Mouse (Mus musculus) forebrain, embryonic 11.5 days (tissue): ENCODE results near the gene Uox. TPM values are rescaled to one million over a fixed set of nuclear protein-coding genes. Genes with fewer than 3 reads are reported as not detected.

Experiments
- ATAC-seq: fragments of 200-750 bp; cut with Nextera tagmentation; replicated peaks from 2 replicates; pipeline ENCODE4 v1.8.0; 2017; ENCODE audit warnings: moderate TSS enrichment; ENCODE audit not compliant: low FRiP score
- DNase-seq: peaks from one replicate; pipeline ENCODE4 v3.0.0-alpha.2; 2017; ENCODE audit warnings: low spot score
- H3K27ac ChIP-seq: fragments of 300-500 bp; sonication (generic); 2 replicates; pipeline ENCODE4 v1.5.1; 2014; ENCODE audit warnings: low read depth, low read length
- H3K27me3 ChIP-seq: fragments of 300-500 bp; sonication (generic); 2 replicates; pipeline ENCODE4 v1.6.1; 2014; ENCODE audit warnings: mild to moderate bottlenecking, low read length, mixed read lengths; ENCODE audit not compliant: control insufficient read depth, insufficient read depth
- H3K36me3 ChIP-seq: fragments of 300-500 bp; sonication (generic); 2 replicates; pipeline ENCODE4 v1.6.1; 2014; ENCODE audit warnings: mild to moderate bottlenecking, low read length, moderate library complexity, mixed read lengths; ENCODE audit not compliant: control insufficient read depth, insufficient read depth
- H3K4me1 ChIP-seq: fragments of 300-500 bp; sonication (generic); replicated peaks from 2 replicates; pipeline ENCODE4 v1.6.1; 2014; ENCODE audit warnings: low read length, mixed read lengths; ENCODE audit not compliant: control insufficient read depth, insufficient read depth
- H3K4me2 ChIP-seq: fragments of 300-500 bp; sonication (generic); 2 replicates; pipeline ENCODE4 v1.6.1; 2014; ENCODE audit warnings: low read depth, mild to moderate bottlenecking, low read length, moderate library complexity, mixed read lengths; ENCODE audit not compliant: severe bottlenecking
- H3K4me3 ChIP-seq: fragments of 300-500 bp; sonication (generic); 2 replicates; pipeline ENCODE4 v1.5.1; 2014; ENCODE audit warnings: low read depth, low read length
- H3K9ac ChIP-seq: fragments of 300-500 bp; sonication (generic); 2 replicates; pipeline ENCODE4 v1.6.1; 2014; ENCODE audit warnings: low read length
- H3K9me3 ChIP-seq: fragments of 300-500 bp; sonication (generic); 2 replicates; pipeline ENCODE4 v1.6.1; 2016; ENCODE audit warnings: low read length, mixed read lengths; ENCODE audit not compliant: control insufficient read depth
- WGBS: fragments of 180-500 bp; shearing (Covaris S2); extraction: QIAGEN DNeasy Blood & Tissue Kit; methylation state at CpG from one replicate; pipeline ENCODE4 v1.1.7; 2014; 5-methylcytosine and 5-hydroxymethylcytosine counted together
- polyA plus RNA-seq: library from polyadenylated mRNA; unstranded; fragments of >200 nt; fragmentation: Nextera tagmentation; extraction: Ambion mirVana; gene quantifications from 2 replicates; pipeline ENCODE4 v1.2.1, GENCODE M21; 2014

The Uox gene
- not detected in 2 replicates for polyA plus RNA-seq

GRCm38 (mm10) chr3:146570148-146570782, at the start of gene Uox:
TSS of gene Uox (plus strand) at chr3:146570426.
- Histone ChIP-seq H3K4me1 (no peaks in the 10 kb centered on the region), H3K27me3 (no peaks in the 10 kb centered on the region), H3K9ac (no peak within 1 kb of the TSS), H3K9me3 (no peaks in the 10 kb centered on the region), H3K36me3 (no peaks in the 10 kb centered on the region), H3K27ac (no peak within 1 kb of the TSS), H3K4me2 (no peak within 1 kb of the TSS), H3K4me3 (no peak within 1 kb of the TSS)
- ATAC-seq = no peak
- 87% methylated on average over 10 of the region's 10 CpGs for WGBS
- peak; percentile 33 for DNase-seq

DNA sequence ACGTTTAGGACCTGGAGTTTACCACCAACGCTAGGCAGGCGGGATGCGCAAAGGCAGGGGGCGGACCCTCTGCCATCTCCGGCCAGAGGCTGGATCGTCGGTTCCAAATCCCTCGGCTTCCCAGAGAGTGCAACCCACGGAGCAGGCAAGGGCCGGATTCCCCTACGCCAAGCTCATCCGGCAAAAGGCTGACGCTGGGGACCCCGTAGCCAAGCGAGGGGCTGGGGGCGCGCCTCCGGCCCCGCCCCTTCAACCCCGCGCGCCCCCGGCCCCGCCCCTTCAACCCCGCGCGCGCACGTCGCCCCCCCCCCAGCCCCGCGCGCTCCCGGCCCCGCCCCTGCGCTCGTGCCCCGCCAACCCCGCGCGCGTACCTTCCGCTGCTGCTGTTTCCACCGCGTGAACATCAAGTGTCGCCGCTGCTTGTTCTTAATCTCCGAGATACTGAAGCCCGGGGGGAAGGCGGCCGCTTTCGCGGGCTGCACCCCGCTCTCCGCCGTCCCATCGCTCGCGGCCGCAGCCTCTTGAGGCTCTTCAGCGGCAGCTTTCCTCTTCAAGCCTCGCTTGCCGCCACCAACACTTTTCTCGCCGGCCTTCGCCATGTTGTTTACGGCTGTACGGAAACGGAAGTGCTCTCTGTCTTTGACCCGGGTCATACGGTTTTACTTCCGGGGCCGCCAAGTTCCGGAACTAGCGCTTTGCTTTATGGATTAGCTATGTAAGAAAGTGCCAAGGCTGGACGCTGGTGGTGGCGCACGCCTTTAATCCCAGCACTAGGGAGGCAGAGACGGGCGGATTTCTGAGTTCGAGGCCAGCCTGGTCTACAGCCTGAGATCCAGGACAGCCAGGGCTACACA, 49.2 kb upstream of the Uox start, which contains the start of gene Rpf1:
Rpf1 (minus strand) TSS at position 632 of the 854 bp plus-strand sequence.
- ATAC-seq (peak; percentile 95), DNase-seq (peak; percentile 91)
- Histone ChIP-seq H3K4me3 (peak within 1 kb of the TSS; percentile 76), H3K4me1 (no peaks in the 10 kb centered on the region), H3K27me3 (no peaks in the 10 kb centered on the region), H3K27ac (peak within 1 kb of the TSS; percentile 94), H3K9me3 (no peaks in the 10 kb centered on the region), H3K4me2 (peak within 1 kb of the TSS; percentile 47), H3K36me3 (no peaks in the 10 kb centered on the region; the same call in 1 of the 2 replicates), H3K9ac (peak within 1 kb of the TSS; percentile 89)
- WGBS = under 1% methylated on average over 69 of the region's 82 CpGs

- H3K9ac ChIP-seq = peak overlapping the region; percentile 89
- peak; percentile 24; the same call in 1 of the 2 replicates for ATAC-seq
These were observed 48.6 kb upstream of the Uox start for GRCm38 (mm10) chr3:146521652-146522020.

GRCm38 (mm10) chr3:146528335-146528734, 41.9 kb upstream of the Uox start:
- Histone ChIP-seq H3K9me3 (no peaks in the 10 kb centered on the region), H3K4me1 (no peaks in the 10 kb centered on the region), H3K36me3 (no peaks in the 10 kb centered on the region), H3K4me3 (no peak overlapping the region), H3K4me2 (no peak overlapping the region), H3K27ac (no peak overlapping the region), H3K9ac (no peak overlapping the region), H3K27me3 (no peaks in the 10 kb centered on the region)
- 38% methylated on average over 2 of the region's 2 CpGs for WGBS
- no peak for ATAC-seq
- DNase-seq = no peak

More at GRCm38 (mm10) chr3:146521652-146522020, 48.6 kb upstream of the Uox start:
- Histone ChIP-seq H3K4me2 (peak overlapping the region; percentile 47), H3K4me3 (peak overlapping the region; percentile 76), H3K36me3 (no peaks in the 10 kb centered on the region; the same call in 1 of the 2 replicates), H3K4me1 (no peaks in the 10 kb centered on the region), H3K27me3 (no peaks in the 10 kb centered on the region), H3K27ac (peak overlapping the region; percentile 94), H3K9me3 (no peaks in the 10 kb centered on the region)
- DNase-seq = no peak
- WGBS = 18% methylated on average over 8 of the region's 8 CpGs

GRCm38 (mm10) chr3:146534986-146535385, 35.2 kb upstream of the Uox start:
- Histone ChIP-seq H3K9me3 (no peaks in the 10 kb centered on the region), H3K4me3 (no peak overlapping the region), H3K9ac (no peak overlapping the region), H3K27ac (no peak overlapping the region), H3K4me1 (no peaks in the 10 kb centered on the region), H3K36me3 (no peaks in the 10 kb centered on the region), H3K4me2 (no peak overlapping the region), H3K27me3 (no peaks in the 10 kb centered on the region)
- 62% methylated on average over 6 of the region's 6 CpGs for WGBS
- no peak for DNase-seq
- no peak for ATAC-seq

DNA sequence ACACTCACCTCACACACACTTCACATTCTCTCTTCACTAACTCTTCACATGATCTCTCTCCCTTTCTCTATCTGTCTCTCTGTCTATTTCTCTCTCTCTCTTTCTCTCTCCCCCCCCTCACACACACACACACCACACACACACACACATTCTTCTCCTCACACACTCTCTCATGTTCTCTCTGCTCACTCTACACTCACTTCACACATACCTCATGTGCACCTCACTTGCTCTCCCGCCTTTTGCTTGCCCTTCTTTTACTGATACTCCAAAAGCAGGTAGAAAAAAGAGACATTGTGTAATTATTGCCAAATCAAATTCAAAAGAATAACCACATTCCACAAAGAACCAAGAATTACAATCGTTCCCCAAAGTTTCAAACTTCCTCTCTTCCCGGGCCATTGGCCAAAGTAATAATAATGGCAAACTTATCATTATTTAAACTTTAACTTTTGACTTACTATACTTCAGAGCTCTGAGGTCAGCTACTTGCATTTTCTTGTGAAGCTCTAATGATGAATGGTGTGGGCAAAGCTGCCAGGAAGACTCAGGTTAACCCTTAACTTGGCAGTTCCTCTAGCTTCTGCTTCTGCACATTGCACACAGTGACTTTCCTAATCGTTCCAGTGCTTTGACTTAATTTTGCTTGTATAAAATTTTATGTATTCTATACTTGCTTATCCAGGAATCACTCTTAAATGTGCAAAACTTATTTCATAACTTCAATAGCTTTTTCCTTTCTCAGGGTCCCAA, 29.5 kb upstream of the Uox start:
- Histone ChIP-seq H3K27ac (no peak overlapping the region), H3K4me1 (no peaks in the 10 kb centered on the region), H3K9ac (no peak overlapping the region), H3K4me2 (no peak overlapping the region), H3K27me3 (no peaks in the 10 kb centered on the region), H3K4me3 (no peak overlapping the region), H3K36me3 (no peaks in the 10 kb centered on the region), H3K9me3 (no peaks in the 10 kb centered on the region)
- 92% methylated on average over 4 of the region's 4 CpGs for WGBS
- DNase-seq (no peak), ATAC-seq (no peak)

- DNase-seq (no peak), ATAC-seq (no peak)
- Histone ChIP-seq H3K9me3 (no peaks in the 10 kb centered on the region), H3K4me3 (no peak overlapping the region), H3K4me2 (no peak overlapping the region), H3K4me1 (no peaks in the 10 kb centered on the region), H3K9ac (no peak overlapping the region), H3K36me3 (no peaks in the 10 kb centered on the region), H3K27me3 (no peaks in the 10 kb centered on the region), H3K27ac (no peak overlapping the region)
- 48% methylated on average over 1 of the region's 1 CpGs for WGBS
These were observed 26.6 kb upstream of the Uox start for GRCm38 (mm10) chr3:146543632-146544031.

- 86% methylated on average over 7 of the region's 7 CpGs for WGBS
- Histone ChIP-seq H3K9me3 (no peaks in the 10 kb centered on the region), H3K4me1 (no peaks in the 10 kb centered on the region), H3K27me3 (no peaks in the 10 kb centered on the region), H3K4me3 (no peak overlapping the region), H3K9ac (no peak overlapping the region), H3K4me2 (no peak overlapping the region), H3K36me3 (no peaks in the 10 kb centered on the region), H3K27ac (no peak overlapping the region)
- DNase-seq (no peak), ATAC-seq (no peak)
These were observed 15.4 kb upstream of the Uox start for GRCm38 (mm10) chr3:146554816-146555215.
